Mouse (Mus musculus): Measurements from ENCODE around the gene Snta1.

Gene Snta1

DNA sequence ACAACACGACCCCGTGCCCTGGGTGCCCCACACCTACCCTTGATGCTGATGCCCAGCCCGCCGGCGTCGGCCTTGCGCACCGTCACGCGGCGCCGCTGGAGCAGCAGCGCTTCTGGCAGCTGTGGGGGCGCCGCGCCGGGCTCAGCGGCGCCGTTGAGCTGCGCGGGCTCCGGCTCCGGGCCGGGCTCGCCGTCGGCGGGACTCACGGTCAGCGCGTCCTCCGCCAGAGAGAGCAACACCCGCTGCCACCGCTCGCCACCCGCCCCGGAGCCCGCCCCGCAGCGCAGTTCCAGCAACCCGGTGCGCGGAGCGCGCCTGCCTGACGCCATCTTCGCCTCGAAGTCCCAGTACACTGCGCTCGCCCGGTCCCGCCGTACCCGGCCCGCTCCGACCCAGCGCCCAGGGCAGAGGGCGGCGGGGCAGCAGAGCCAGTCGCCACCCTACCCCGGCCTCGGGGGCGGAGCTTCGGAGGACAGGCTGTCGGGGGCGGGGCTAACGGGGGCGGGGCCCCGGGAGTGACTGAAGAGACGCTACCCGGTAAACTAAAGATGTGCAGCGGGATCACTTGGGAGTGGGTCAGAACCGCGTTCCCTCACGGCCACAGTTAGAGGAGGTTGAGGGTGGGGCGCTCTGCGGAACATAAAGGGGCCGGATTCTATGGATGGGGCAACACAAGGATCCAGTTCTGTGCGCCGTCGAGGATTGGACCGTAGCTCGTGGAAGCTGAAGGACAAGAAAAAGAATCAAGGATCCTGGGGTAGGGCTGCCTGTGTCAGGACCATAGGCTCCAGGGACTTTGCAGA is at the start of gene Snta1:
Gene Snta1 (minus strand): TSS at position 457 of the 803 bp plus-strand sequence.
- peak; percentile 74 to 83 for DNase-seq

- no peak for DNase-seq
Observed at GRCm38 (mm10) chr2:154456621-154457020, 48.7 kb upstream of the Snta1 start.

- DNase-seq = no peak
Observed at GRCm38 (mm10) chr2:154455776-154456175, 47.9 kb upstream of the Snta1 start.

DNA sequence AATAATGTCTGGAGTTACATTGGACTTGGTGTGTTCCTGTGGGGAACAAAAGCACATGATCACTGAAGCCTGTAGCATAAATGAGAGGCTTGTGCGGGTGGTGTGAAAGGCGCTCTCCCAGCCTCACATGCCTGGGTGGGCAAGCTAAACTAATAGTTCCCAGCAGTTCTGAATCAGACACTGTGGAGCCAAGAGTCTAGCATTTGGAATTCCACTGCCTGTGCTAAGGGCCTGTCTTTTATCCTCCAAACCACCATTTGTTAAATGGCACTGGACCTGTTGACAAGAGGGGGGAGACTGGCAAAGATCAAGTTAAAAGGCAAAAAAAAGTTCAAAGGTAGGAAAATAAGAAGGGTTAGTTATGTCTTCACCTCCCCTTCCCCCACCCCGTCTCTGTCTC is 46.7 kb upstream of the Snta1 start:
- DNase-seq = no peak

GRCm38 (mm10) chr2:154454099-154454498 is 46.2 kb upstream of the Snta1 start:
- DNase-seq = no peak

DNA sequence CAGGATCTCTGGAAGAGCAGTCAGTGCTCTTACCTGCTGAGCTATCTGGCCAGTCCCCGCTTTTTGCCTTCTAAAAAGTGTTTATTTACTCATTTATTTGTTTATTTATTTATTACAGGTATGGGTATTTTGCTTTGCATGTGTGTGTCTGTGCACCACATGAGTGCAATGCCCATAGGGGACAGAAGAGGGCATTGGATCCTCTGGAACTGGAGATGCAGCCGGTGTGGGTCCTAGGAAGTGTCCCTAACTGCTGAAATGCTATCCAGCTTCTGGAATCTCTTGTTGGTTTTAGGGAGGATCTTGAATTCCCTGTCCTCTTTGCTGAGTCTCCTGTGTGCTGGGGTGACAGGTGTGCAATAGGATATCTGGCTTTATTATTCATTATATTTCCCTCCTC is 45.1 kb upstream of the Snta1 start:
- no peak for DNase-seq

- no peak for DNase-seq
Observed at GRCm38 (mm10) chr2:154448633-154449032, 40.7 kb upstream of the Snta1 start.

GRCm38 (mm10) chr2:154447821-154448220 is 39.9 kb upstream of the Snta1 start:
- DNase-seq = no peak

DNA sequence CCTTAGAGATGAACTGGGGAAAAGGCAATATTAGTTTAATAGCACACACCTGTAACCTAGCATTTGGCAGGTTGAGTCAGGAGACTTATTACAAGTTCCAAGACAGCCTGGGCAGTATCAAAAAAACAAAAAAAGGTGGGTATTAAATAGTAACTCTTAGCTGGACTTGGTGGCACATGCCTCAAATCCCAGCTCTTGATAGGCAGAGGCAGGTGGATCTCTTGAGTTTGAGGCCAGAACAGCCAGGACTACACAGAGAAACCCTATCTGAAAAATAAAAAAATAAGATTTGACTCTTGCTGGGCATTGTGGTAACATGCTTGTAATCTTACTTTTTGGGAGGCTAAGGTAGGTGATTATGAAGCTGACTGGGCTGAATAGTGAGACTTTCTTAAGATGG is 32.6 kb upstream of the Snta1 start:
- DNase-seq = no peak

DNA sequence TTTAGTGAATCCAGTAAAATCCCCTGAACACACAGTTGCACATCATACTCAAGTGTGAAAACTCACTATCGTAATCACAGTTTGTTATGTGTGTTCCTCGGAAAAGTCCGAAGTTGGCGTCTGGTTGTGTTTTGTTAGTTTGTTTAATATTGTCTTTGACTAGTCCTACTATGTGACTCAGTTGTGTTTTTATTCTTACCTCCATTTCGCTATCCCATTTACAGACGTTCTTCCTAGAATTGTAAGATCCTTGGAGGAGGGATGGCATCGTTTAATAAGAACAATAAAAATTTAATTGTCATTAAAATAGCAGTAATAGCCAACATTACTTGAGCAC is 29.3 kb upstream of the Snta1 start:
- DNase-seq = no peak

GRCm38 (mm10) chr2:154436458-154437190 is 28.7 kb upstream of the Snta1 start, which contains the start of gene Cbfa2t2:
Cbfa2t2 (plus strand) TSS chr2:154436481.
- peak; percentile 55 to 60 for DNase-seq

- peak; percentile 94 to 98 for DNase-seq
Observed at GRCm38 (mm10) chr2:154436076-154436457, 28.2 kb upstream of the Snta1 start.

DNA sequence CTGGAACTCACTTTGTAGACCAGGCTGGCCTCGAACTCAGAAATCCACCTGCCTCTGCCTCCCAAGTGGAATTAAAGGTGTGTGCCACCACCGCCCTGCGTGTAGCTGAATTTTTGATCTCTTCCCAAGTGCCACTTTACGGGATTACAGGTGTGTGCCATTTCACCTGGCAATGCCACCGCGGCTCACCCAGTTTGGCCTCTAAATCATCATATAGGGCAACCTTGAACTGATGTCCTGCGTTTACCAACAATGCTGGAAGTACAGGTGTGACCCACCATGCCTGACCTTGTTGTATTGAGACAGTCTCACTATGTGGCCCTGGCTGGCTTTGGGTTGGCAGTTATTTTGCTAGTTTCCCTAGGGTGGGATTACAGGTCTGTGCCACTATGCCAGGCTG is 26.8 kb upstream of the Snta1 start:
- no peak for DNase-seq

DNA sequence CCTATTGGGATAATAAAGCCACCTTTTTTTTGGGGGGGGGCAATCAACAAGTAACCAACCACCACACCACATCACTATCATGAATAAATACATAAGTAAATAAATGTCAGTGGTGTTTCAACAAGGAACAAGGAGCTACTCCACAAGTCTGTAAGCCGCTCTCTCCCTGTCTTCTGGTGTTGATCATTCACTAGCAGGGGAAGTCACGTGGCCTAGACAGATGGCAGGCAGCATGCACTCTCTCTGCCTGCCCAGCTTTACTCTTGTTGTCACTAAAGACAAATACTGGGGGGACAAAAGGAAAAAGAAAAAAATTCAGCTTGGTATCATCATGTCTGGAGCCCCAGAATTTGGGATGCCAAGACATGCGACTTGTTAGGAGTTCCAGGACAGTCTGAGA is 25.5 kb upstream of the Snta1 start:
- peak; percentile 74 to 79 for DNase-seq

DNA sequence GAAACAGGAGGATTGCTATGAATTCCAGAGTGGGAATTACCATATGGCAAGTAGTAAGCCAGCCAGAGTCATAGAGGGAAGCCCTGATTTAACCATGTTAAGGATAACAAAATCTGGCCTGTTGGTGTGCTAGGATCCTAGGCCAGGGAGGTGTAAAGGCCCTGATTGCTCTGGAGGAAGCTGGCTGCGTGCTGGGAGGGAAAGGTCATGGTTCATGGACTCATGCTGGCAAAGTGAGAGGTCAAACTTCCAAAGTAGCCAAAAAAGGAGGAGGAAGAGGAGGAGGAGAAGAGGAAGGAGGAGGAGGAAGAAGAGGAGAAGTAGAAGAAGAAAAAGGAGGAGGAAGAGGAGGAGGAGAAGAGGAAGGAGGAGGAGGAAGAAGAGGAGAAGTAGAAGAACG is 24.8 kb upstream of the Snta1 start:
- DNase-seq = no peak

- no peak for DNase-seq
Observed at GRCm38 (mm10) chr2:154430566-154430965, 22.7 kb upstream of the Snta1 start.

DNA sequence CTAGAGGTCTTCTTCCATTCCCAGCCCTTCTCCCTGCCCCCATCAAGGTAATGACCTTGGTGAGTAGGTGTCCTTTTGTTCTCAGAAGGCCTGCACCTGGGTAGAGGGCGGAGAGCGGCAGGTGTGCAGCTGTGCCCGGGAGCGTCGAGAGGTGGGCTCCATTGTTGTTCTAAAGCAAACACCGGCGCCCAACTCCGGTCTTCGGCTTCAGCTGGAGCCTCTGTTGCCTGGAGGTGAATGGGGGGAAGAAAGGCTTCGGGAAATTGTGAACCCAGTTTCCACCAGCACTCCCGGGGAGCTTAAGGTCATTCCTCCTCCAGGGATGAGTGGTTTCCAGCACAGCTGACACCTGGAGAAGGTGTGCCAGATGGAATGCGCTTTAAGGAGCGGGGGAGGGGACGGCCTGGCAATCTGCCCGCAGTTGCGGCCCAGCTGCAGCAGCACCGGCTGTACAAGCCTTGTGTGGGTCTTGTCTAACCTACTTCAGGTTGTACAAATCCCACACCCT is 20.0 kb upstream of the Snta1 start:
- peak in 1 of 2 experiments; percentile 21 for DNase-seq

DNA sequence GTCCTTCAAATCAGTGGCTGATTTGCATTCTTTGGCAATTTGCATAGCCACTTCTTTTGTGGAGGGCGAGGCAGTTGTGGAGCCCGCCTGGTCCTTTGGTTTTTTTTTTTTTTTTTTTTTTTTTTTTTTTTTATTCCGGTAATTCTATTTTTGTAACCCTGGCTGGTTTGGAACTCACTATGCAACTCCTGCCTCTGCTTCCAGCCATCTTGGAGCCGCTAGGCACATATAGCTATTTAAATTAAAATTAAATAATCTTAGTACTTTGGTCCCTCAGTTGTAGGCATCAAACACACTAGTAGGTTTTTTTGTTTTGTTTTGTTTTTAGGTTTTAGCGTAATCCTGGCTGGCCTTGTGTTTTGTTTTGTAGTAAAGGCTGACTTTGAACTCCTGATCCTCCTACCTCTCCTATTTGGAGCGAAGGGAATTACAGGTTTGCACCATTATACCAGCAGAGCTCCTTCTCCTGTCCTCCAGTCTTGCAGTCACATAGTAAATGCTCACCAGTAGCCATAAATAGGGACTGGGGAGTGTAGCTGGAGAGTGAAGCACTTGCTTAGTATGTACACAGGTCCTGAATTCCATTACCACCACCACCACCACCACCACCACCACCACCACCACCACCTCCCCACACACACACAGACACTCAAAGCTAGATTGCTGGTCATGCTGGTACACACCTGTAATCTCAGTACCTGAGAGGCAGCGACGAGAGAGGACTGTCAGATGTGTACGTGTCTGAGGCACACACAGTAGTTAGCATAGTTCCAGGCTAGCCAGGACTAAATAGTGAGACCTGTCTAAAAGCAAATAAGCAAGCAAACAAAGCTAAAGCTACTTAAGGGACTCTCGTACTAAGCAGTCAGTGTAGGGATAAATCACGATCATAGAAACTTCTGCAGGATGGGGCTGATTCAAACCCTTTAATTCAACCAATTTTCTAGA is 19.3 kb upstream of the Snta1 start:
- DNase-seq = no peak

GRCm38 (mm10) chr2:154426188-154426904 is 18.4 kb upstream of the Snta1 start:
- DNase-seq = no peak

DNA sequence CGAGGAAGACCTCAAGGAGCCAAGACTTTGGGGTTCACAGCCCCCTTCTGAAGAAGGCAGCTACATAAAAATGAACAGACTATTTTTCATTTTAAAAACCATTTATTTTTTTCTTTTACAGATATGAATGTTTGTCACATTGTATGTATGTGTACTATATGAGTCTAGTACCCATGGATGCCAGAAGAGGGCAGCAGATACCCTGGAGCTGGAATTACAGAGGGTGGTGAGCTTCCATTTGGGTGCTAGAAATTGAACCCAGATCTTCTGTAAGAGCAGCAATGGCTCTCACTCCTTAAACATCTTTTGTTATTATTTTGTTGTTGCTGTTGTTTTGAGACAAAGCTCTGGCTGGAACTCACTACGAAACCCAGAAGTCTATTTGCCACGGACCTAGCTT is 17.6 kb upstream of the Snta1 start:
- DNase-seq = no peak

GRCm38 (mm10) chr2:154423548-154423947 is 15.6 kb upstream of the Snta1 start:
- DNase-seq = no peak

GRCm38 (mm10) chr2:154422181-154422580 is 14.3 kb upstream of the Snta1 start:
- no peak for DNase-seq

Measured in cerebellum, postnatal 36 days (tissue).